Mouse (Mus musculus): Measurements from ENCODE around the gene Dcpp3. TPM values are rescaled to one million over a fixed set of nuclear protein-coding genes. Genes with fewer than 3 reads are reported as not detected.
"Not testable (repeated sequence)": the region's sequence is repeated elsewhere in the genome, so short reads cannot be mapped to it uniquely, and the experiment has no call there.

The Dcpp3 gene
- polyA plus RNA-seq, 1 experiment, result not detected

DNA sequence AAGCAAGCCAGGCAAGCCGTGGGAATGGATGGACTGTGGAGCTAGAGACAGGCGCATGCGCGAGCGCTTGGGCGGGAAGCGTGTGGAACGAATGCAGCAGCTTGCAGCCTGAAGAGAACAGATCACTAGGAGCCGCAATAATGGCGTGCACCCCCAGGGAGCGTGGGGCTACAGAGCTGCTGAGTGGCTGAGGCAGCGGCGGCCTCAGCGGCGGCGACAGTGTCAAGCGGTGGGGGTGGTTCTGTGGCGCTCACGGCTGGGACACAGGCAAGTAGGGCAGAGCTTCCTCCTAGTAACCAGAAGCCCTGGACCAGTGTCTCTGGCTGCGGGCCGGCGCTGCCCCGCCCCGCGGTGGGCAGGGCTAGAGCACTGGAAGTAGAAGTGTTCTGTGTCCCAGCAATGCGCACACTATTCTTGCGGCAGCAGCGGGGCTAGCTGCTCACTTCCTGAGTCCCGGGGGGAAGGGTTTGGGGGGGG lies 7.3 kb downstream of the Dcpp3 start:
- Histone ChIP-seq H3K27me3 (ENCODE audit: control insufficient read depth, insufficient read depth, insufficient read length) (peaks cover 1% of the 10 kb centered on the region), H3ac (ENCODE audit: control insufficient read depth, insufficient read length, low read depth) (peak overlapping the region; percentile 73), H3K79me3 (ENCODE audit: low read depth) (no peaks in the 10 kb centered on the region), H3K4me3 (ENCODE audit: insufficient read depth, poor library complexity, severe bottlenecking) (peak overlapping the region; percentile 37), H3K36me3 (ENCODE audit: control insufficient read depth, insufficient read depth) (no peaks in the 10 kb centered on the region), H3K79me2 (ENCODE audit: control insufficient read depth, insufficient read depth) (no peaks in the 10 kb centered on the region)
- no peak for TF ChIP-seq MYOG (IDR thresholded peaks at IDR 0.05; ENCODE audit: control insufficient read depth, extremely low read depth, insufficient read length)
- peak; percentile 29 for TF ChIP-seq MAX (IDR thresholded peaks at IDR 0.05)

DNA sequence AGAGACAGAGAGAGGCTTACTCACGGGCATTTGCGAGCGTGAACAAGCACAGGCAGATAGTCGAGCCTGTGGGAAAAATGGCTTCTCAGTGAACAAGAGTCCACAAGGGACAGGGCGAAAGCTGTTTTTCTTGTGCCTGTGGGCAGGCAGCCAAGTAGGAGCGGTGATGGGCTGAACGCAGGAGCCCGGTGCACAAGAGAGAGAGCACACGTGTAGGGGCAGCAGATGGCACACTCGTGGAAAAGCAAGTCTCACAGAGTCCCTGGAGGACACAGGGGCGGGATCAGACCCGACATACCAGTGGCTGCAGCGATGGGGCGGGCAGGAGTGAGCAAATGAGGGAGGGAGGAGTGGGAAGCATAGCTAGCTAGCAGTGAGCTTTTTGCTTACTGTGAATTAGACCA lies 7.8 kb downstream of the Dcpp3 start:
- Histone ChIP-seq H3ac (ENCODE audit: control insufficient read depth, insufficient read length, low read depth) (peak overlapping the region; percentile 74), H3K4me3 (ENCODE audit: insufficient read depth, poor library complexity, severe bottlenecking) (peak overlapping the region; percentile 37), H3K79me3 (ENCODE audit: low read depth) (no peaks in the 10 kb centered on the region), H3K36me3 (ENCODE audit: control insufficient read depth, insufficient read depth) (no peaks in the 10 kb centered on the region), H3K27me3 (ENCODE audit: control insufficient read depth, insufficient read depth, insufficient read length) (peaks cover 4% of the 10 kb centered on the region), H3K79me2 (ENCODE audit: control insufficient read depth, insufficient read depth) (no peaks in the 10 kb centered on the region)
- no peak for TF ChIP-seq MAX (IDR thresholded peaks at IDR 0.05)
- TF ChIP-seq MYOG (IDR thresholded peaks at IDR 0.05; ENCODE audit: control insufficient read depth, extremely low read depth, insufficient read length), result no peak
- TF ChIP-seq FOSL1 (IDR thresholded peaks at IDR 0.05; ENCODE audit: insufficient read depth, low read length, poor library complexity, severe bottlenecking), result no peak
- no peak for TF ChIP-seq CTCF (IDR thresholded peaks at IDR 0.05; ENCODE audit: control insufficient read depth, insufficient read depth, insufficient read length)
- no peak for TF ChIP-seq MYOD1 (IDR thresholded peaks at IDR 0.05; ENCODE audit: control insufficient read depth, insufficient read length, low read depth)
- TF ChIP-seq CEBPB (IDR thresholded peaks at IDR 0.05; ENCODE audit: low read depth), result no peak
- TF ChIP-seq USF1 (IDR thresholded peaks at IDR 0.05; ENCODE audit: low read depth), result no peak

DNA sequence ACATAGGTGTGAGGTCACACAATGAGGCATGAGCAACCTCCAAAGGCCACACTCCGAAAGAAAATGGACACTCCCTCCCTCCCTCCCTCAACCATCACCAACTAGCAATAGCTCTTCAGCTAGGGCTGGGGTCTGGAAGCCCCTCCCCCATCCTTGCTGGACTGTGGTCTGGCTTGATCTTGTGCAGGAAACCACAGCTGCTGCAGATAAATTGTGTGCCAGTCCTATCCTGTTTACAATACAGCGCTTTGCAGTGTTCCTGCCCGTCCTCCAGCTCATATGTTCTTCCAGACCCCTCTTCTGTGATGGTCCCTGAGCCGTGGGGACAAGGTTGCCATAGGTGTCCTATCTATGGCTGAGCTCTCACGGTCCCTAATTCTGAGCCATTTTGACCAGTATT lies 13.9 kb downstream of the Dcpp3 start:
- Histone ChIP-seq H3K79me2 (ENCODE audit: control insufficient read depth, insufficient read depth) (no peaks in the 10 kb centered on the region), H3K4me3 (ENCODE audit: insufficient read depth, poor library complexity, severe bottlenecking) (no peak overlapping the region), H3K27me3 (ENCODE audit: control insufficient read depth, insufficient read depth, insufficient read length) (peaks cover 4% of the 10 kb centered on the region), H3ac (ENCODE audit: control insufficient read depth, insufficient read length, low read depth) (no peak overlapping the region), H3K36me3 (ENCODE audit: control insufficient read depth, insufficient read depth) (no peaks in the 10 kb centered on the region), H3K79me3 (ENCODE audit: low read depth) (no peaks in the 10 kb centered on the region)
- TF ChIP-seq CEBPB (IDR thresholded peaks at IDR 0.05; ENCODE audit: low read depth) (no peak), MYOG (IDR thresholded peaks at IDR 0.05; ENCODE audit: control insufficient read depth, extremely low read depth, insufficient read length) (no peak)

DNA sequence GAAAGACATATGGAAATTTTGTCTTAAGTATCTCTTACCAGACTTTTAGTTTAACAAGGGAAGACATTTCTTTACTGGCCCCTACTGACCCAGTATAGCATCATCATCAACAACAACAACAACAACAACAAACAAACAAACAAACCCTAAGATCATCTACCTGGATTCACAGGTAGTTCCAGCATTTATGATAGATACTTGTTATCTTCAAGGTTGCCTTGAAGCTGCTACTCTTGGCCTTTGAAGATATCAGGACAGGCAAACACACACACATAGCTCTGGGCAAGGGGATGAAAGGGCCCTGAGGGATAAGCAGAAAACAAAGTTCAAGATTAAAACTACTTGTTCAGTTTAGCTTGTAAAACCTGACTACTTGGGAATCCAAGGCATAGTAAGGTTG lies 24.1 kb downstream of the Dcpp3 start, which contains the start of gene Sbp:
TSS of gene Sbp (plus strand) at position 301 of the 400 bp plus-strand sequence.
- Histone ChIP-seq H3K79me3 (ENCODE audit: low read depth) (no peaks in the 10 kb centered on the region), H3K79me2 (ENCODE audit: control insufficient read depth, insufficient read depth) (no peaks in the 10 kb centered on the region), H3K36me3 (ENCODE audit: control insufficient read depth, insufficient read depth) (no peaks in the 10 kb centered on the region), H3K27me3 (ENCODE audit: control insufficient read depth, insufficient read depth, insufficient read length) (peaks cover 11% of the 10 kb centered on the region), H3K4me3 (ENCODE audit: insufficient read depth, poor library complexity, severe bottlenecking) (no peak within 1 kb of the TSS), H3ac (ENCODE audit: control insufficient read depth, insufficient read length, low read depth) (no peak within 1 kb of the TSS)
- no peak for TF ChIP-seq CTCF (IDR thresholded peaks at IDR 0.05; ENCODE audit: control insufficient read depth, insufficient read depth, insufficient read length)

DNA sequence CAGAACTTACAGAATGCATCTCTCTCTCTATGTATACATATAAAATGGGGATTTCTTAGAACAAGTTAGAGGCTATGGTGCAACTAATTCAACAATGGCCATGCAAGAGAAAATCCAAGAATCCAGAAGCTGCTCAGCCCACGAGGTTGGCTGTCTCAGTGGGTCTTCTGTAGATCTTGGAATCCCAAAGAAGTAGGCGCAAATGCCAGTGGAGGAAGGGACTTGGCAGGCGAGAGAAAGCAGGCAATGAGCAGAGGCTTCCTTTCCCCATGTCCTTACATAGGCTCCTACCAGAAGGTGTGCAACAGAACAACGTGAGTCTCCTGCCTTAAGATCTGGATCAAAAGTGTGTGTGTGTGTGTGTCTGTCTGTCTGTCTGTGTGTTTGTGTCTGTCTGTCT lies 30.2 kb downstream of the Dcpp3 start:
- not testable (repeated sequence) for H3K79me2 ChIP-seq (ENCODE audit: control insufficient read depth, insufficient read depth); H3K36me3 ChIP-seq (ENCODE audit: control insufficient read depth, insufficient read depth); H3ac ChIP-seq (ENCODE audit: control insufficient read depth, insufficient read length, low read depth); H3K4me3 ChIP-seq (ENCODE audit: insufficient read depth, poor library complexity, severe bottlenecking); H3K79me3 ChIP-seq (ENCODE audit: low read depth); H3K27me3 ChIP-seq (ENCODE audit: control insufficient read depth, insufficient read depth, insufficient read length)

DNA sequence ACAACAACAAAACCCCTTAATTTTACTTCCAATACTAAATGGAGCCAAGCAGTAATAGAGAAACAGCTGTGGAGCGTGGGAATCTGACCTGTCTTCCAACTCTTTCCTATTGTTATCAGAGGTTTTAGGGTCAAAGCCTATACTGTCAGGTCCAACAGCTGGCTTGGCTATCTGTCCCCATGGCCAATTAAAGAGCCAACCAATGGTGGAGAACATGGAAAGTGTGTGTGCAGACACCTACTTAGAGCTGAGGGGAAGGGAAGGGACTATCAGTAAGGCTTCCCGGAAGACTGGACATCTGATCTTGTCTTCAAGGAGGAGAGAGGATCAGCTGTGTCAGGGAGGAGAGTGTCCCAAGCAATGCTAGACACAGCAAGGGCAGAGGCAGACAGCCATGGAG lies 31.8 kb downstream of the Dcpp3 start:
- no peaks in the 10 kb centered on the region for H3K79me3 ChIP-seq (ENCODE audit: low read depth)
- H3K4me3 ChIP-seq (ENCODE audit: insufficient read depth, poor library complexity, severe bottlenecking), result no peak overlapping the region
- no peaks in the 10 kb centered on the region for H3K79me2 ChIP-seq (ENCODE audit: control insufficient read depth, insufficient read depth)
- H3K27me3 ChIP-seq (ENCODE audit: control insufficient read depth, insufficient read depth, insufficient read length), result peaks cover under 1% of the 10 kb centered on the region
- TF ChIP-seq USF1 (IDR thresholded peaks at IDR 0.05; ENCODE audit: low read depth) (no peak), MYOD1 (IDR thresholded peaks at IDR 0.05; ENCODE audit: control insufficient read depth, insufficient read length, low read depth) (no peak), CEBPB (IDR thresholded peaks at IDR 0.05; ENCODE audit: low read depth) (no peak), MAX (IDR thresholded peaks at IDR 0.05) (no peak), MYOG (IDR thresholded peaks at IDR 0.05; ENCODE audit: control insufficient read depth, extremely low read depth, insufficient read length) (no peak), FOSL1 (IDR thresholded peaks at IDR 0.05; ENCODE audit: insufficient read depth, low read length, poor library complexity, severe bottlenecking) (no peak), CTCF (IDR thresholded peaks at IDR 0.05; ENCODE audit: control insufficient read depth, insufficient read depth, insufficient read length) (no peak)
- H3K36me3 ChIP-seq (ENCODE audit: control insufficient read depth, insufficient read depth), result no peaks in the 10 kb centered on the region
- H3ac ChIP-seq (ENCODE audit: control insufficient read depth, insufficient read length, low read depth), result no peak overlapping the region

DNA sequence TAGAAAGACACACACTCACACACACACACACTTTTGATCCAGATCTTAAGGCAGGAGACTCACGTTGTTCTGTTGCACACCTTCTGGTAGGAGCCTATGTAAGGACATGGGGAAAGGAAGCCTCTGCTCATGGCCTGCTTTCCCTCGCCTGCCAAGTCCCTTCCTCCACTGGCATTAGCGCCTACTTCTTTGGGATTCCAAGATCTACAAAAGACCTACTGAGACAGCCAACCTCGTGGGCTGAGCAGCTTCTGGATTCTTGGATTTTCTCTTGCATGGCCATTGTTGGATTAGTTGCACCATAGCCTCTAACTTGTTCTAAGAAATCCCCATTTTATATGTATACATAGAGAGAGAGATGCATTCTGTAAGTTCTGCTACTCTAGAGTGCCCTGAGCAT lies 33.6 kb downstream of the Dcpp3 start:
- not testable (repeated sequence) for H3K79me2 ChIP-seq (ENCODE audit: control insufficient read depth, insufficient read depth); H3K4me3 ChIP-seq (ENCODE audit: insufficient read depth, poor library complexity, severe bottlenecking); H3K79me3 ChIP-seq (ENCODE audit: low read depth); H3K36me3 ChIP-seq (ENCODE audit: control insufficient read depth, insufficient read depth); H3ac ChIP-seq (ENCODE audit: control insufficient read depth, insufficient read length, low read depth)
- H3K27me3 ChIP-seq (ENCODE audit: control insufficient read depth, insufficient read depth, insufficient read length), result peaks cover 12% of the 10 kb centered on the region

All from C2C12 (cell line).